10 mouse cellular contexts compared by ENCODE assay signal in genomic region chr6:134243546-134243945, GRCm38 (mm10).
A peak's percentile ranks its signal among the peaks of the same experiment; 100 is the strongest.
DNase-seq lines count a peak whose midpoint lies in the region; ATAC-seq lines count a peak whose summit lies in the region.
"Had no signal": no experiment of that assay in that cellular context is flagged by ENCODE, and none has a peak within 500 bp of the region (broad histone marks: within the 10 kb centered on the region; RNA-seq: fewer than 3 reads in every experiment).

No protein-coding gene starts in this region.

- no peak overlapping the region for H3K4me2 ChIP-seq in kidney, embryonic 14.5 days (replicated peaks; ENCODE audit: low read depth, low read length)
- no peak overlapping the region for H3K4me2 ChIP-seq in kidney, embryonic 16.5 days (replicated peaks; ENCODE audit: low read depth, low read length)
- H3K4me2 ChIP-seq: midbrain, embryonic 12.5 days had no signal

- H3K36me3 ChIP-seq in kidney, embryonic 14.5 days (ENCODE audit: control insufficient read depth, insufficient read depth, low read length): peaks cover 2% of the 10 kb centered on the region; the same call in 1 of the 2 replicates
- peaks cover 29% of the 10 kb centered on the region for H3K36me3 ChIP-seq in kidney, embryonic 16.5 days (ENCODE audit: insufficient read depth, low read length)

- 72% methylated on average over 4 of the region's 4 CpGs for WGBS in kidney, embryonic 14.5 days
- WGBS in kidney, embryonic 16.5 days: 57% methylated on average over 4 of the region's 4 CpGs

- H3K27ac ChIP-seq in kidney, embryonic 14.5 days (ENCODE audit: low read depth, low read length): no peak overlapping the region
- peak overlapping the region; percentile 77 for H3K27ac ChIP-seq in kidney, embryonic 16.5 days (ENCODE audit: low read length)
- H3K27ac ChIP-seq: midbrain, embryonic 12.5 days had no signal

- H3K27me3 ChIP-seq in kidney, embryonic 14.5 days (ENCODE audit: control insufficient read depth, insufficient read depth, low read length): no peaks in the 10 kb centered on the region
- no peaks in the 10 kb centered on the region for H3K27me3 ChIP-seq in kidney, embryonic 16.5 days (ENCODE audit: insufficient read depth, low read length)
- H3K27me3 ChIP-seq: midbrain, embryonic 12.5 days had no signal

- H3K9me3 ChIP-seq in kidney, embryonic 14.5 days (ENCODE audit: control insufficient read depth, low read length): no peaks in the 10 kb centered on the region
- H3K9me3 ChIP-seq in kidney, embryonic 16.5 days (ENCODE audit: low read length): no peaks in the 10 kb centered on the region; the same call in 1 of the 2 replicates
- H3K9me3 ChIP-seq: midbrain, embryonic 12.5 days had no signal

- H3K4me3 ChIP-seq in kidney, embryonic 14.5 days (ENCODE audit: low read length): no peak overlapping the region
- H3K4me3 ChIP-seq in kidney, embryonic 16.5 days (ENCODE audit: low read length): no peak overlapping the region
- H3K4me3 ChIP-seq: midbrain, embryonic 12.5 days had no signal

- ATAC-seq in kidney, embryonic 14.5 days (ENCODE audit: low FRiP score, low TSS enrichment): no peak
- no peak; the same call in 1 of the 2 replicates for ATAC-seq in kidney, embryonic 16.5 days (ENCODE audit: low FRiP score, low TSS enrichment)
- ATAC-seq in erythroid progenitor cell, adult 5-6 weeks (replicated peaks; ENCODE audit: low FRiP score, poor library complexity, severe bottlenecking): no peak

- DNase-seq in kidney, adult 11 months: peak; percentile 67
- peak; percentile 38 to 63 for DNase-seq in heart, adult 9 months (ENCODE audit: low spot score in 2 of 2)
- DNase-seq in skeletal muscle tissue, adult 2 months (ENCODE audit: low read depth, low spot score): peak; percentile 17
- DNase-seq in B cell, adult 2 months: no peak
- no peak for DNase-seq in spleen, adult 18-20 months
- DNase-seq: gastrocnemius, postnatal 36 days had no signal

- no peaks in the 10 kb centered on the region for H3K4me1 ChIP-seq in kidney, embryonic 14.5 days (ENCODE audit: control insufficient read depth, insufficient read depth, low read length)
- peaks cover 25% of the 10 kb centered on the region for H3K4me1 ChIP-seq in kidney, embryonic 16.5 days (ENCODE audit: insufficient read depth, low read length)
- H3K4me1 ChIP-seq: midbrain, embryonic 12.5 days had no signal

- no peak overlapping the region for H3K9ac ChIP-seq in kidney, embryonic 14.5 days (ENCODE audit: low read depth, low read length)
- no peak overlapping the region; the same call in 1 of the 2 replicates for H3K9ac ChIP-seq in kidney, embryonic 16.5 days (replicated peaks; ENCODE audit: low read length)
- H3K9ac ChIP-seq: midbrain, embryonic 12.5 days had no signal

Comparison
In these comparisons a context has a peak if more than half of its experiments do, and no peak if none do; other contexts are left out.
1. DNase-seq: peak in kidney, adult 11 months (single experiment), heart, adult 9 months (2 of 2) and skeletal muscle tissue, adult 2 months (single experiment); none in B cell, adult 2 months (0 of 2) and spleen, adult 18-20 months (0 of 2).